Mouse (Mus musculus): Measurements from ENCODE around the gene Cblc.

Gene Cblc

DNA sequence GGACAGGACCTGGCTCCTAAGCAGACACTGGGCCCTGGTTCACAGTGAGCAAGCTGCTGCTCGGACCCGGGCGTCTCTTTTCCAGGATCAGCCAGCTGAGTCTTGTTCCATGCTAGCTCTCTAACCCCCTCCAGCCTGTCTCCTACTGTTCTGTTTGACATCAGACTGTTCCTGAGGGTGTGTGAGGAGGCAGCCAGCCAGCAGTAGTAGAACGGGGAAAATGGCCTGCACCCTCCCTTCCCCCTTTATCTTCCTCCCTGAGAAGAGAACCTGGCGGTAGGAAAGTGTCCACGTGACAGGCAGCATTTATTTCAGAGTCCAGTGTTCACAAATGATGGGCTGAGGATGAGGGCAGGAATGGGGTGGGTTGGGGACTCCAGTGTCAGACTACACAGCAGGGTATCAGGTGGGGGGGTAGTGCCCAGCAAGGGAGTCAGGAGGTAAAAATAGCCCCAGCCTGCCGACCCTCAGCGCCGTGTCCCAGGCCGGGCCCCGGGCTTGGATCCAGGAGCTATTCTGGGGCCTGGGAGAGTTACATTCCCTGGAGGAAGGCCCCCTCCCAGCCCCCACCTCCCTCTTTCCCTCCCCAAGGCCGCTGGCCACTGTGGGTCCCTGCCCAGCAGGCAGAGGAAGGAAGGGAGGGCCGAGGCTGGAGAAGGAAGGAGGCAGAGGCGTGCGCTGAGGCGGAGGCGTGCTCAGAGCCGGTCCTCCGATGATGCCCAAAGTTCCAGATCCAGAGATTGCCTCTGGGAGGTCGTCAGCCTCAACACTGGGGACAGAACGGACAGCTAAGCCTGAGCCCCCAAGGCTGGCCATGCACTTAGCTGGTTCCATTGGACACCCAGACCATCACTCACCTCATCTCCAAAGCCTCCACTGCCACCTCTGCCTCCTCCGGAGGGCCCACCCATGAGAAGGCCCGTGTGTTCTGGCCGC is 40.5 kb downstream of the Cblc start:
- H3K36me3 ChIP-seq (ENCODE audit: insufficient read depth, low read length), result peaks cover 41% of the 10 kb centered on the region
- H3K9me3 ChIP-seq (ENCODE audit: low read length), result peaks cover 3% of the 10 kb centered on the region; the same call in 1 of the 2 replicates
- peak overlapping the region; percentile 29; the same call in 1 of the 2 replicates for H3K4me3 ChIP-seq (replicated peaks; ENCODE audit: low read length)
- H3K4me1 ChIP-seq (replicated peaks; ENCODE audit: low read depth, low read length), result peaks cover 81% of the 10 kb centered on the region
- no peaks in the 10 kb centered on the region for H3K27me3 ChIP-seq (ENCODE audit: insufficient read depth, low read length)
- TF ChIP-seq POU5F1 (IDR thresholded peaks at IDR 0.05; ENCODE audit: borderline replicate concordance, low read length) (no peak), CTCF (conservative IDR thresholded peaks at IDR 0.05; ENCODE audit: low read length) (no peak), NANOG (IDR thresholded peaks at IDR 0.05; ENCODE audit: borderline replicate concordance, low read length) (no peak)

GRCm38 (mm10) chr7:19755008-19755407 is 41.6 kb downstream of the Cblc start:
- Histone ChIP-seq H3K4me1 (replicated peaks; ENCODE audit: low read depth, low read length) (peaks cover 86% of the 10 kb centered on the region), H3K4me3 (replicated peaks; ENCODE audit: low read length) (no peak overlapping the region), H3K27me3 (ENCODE audit: insufficient read depth, low read length) (no peaks in the 10 kb centered on the region), H3K36me3 (ENCODE audit: insufficient read depth, low read length) (peaks cover 38% of the 10 kb centered on the region), H3K9me3 (ENCODE audit: low read length) (peaks cover 3% of the 10 kb centered on the region; the same call in 1 of the 2 replicates)
- TF ChIP-seq NANOG (IDR thresholded peaks at IDR 0.05; ENCODE audit: borderline replicate concordance, low read length) (no peak), CTCF (conservative IDR thresholded peaks at IDR 0.05; ENCODE audit: low read length) (peak; percentile 36)

GRCm38 (mm10) chr7:19754065-19754464 is 42.5 kb downstream of the Cblc start:
- Histone ChIP-seq H3K27me3 (ENCODE audit: insufficient read depth, low read length) (no peaks in the 10 kb centered on the region), H3K4me1 (replicated peaks; ENCODE audit: low read depth, low read length) (peaks cover 80% of the 10 kb centered on the region), H3K4me3 (replicated peaks; ENCODE audit: low read length) (no peak overlapping the region), H3K36me3 (ENCODE audit: insufficient read depth, low read length) (peaks cover 32% of the 10 kb centered on the region), H3K9me3 (ENCODE audit: low read length) (peaks cover 3% of the 10 kb centered on the region; the same call in 1 of the 2 replicates)
- TF ChIP-seq POU5F1 (IDR thresholded peaks at IDR 0.05; ENCODE audit: borderline replicate concordance, low read length), result no peak
- no peak for TF ChIP-seq CTCF (conservative IDR thresholded peaks at IDR 0.05; ENCODE audit: low read length)
- no peak for TF ChIP-seq NANOG (IDR thresholded peaks at IDR 0.05; ENCODE audit: borderline replicate concordance, low read length)

- Histone ChIP-seq H3K36me3 (ENCODE audit: insufficient read depth, low read length) (peaks cover 28% of the 10 kb centered on the region), H3K4me1 (replicated peaks; ENCODE audit: low read depth, low read length) (peaks cover 75% of the 10 kb centered on the region), H3K27me3 (ENCODE audit: insufficient read depth, low read length) (no peaks in the 10 kb centered on the region), H3K4me3 (replicated peaks; ENCODE audit: low read length) (peak overlapping the region; percentile 32; the same call in 1 of the 2 replicates), H3K9me3 (ENCODE audit: low read length) (peaks cover 3% of the 10 kb centered on the region; the same call in 1 of the 2 replicates)
- TF ChIP-seq CTCF (conservative IDR thresholded peaks at IDR 0.05; ENCODE audit: low read length) (no peak), POU5F1 (IDR thresholded peaks at IDR 0.05; ENCODE audit: borderline replicate concordance, low read length) (no peak), NANOG (IDR thresholded peaks at IDR 0.05; ENCODE audit: borderline replicate concordance, low read length) (no peak)
Observed at GRCm38 (mm10) chr7:19753587-19753986, 43.0 kb downstream of the Cblc start.

GRCm38 (mm10) chr7:19752652-19753051 is 44.0 kb downstream of the Cblc start:
- H3K4me1 ChIP-seq (replicated peaks; ENCODE audit: low read depth, low read length), result peaks cover 68% of the 10 kb centered on the region
- peaks cover 3% of the 10 kb centered on the region; the same call in 1 of the 2 replicates for H3K9me3 ChIP-seq (ENCODE audit: low read length)
- no peak for TF ChIP-seq NANOG (IDR thresholded peaks at IDR 0.05; ENCODE audit: borderline replicate concordance, low read length)
- TF ChIP-seq CTCF (conservative IDR thresholded peaks at IDR 0.05; ENCODE audit: low read length), result peak; percentile 48
- no peaks in the 10 kb centered on the region for H3K27me3 ChIP-seq (ENCODE audit: insufficient read depth, low read length)
- peaks cover 19% of the 10 kb centered on the region for H3K36me3 ChIP-seq (ENCODE audit: insufficient read depth, low read length)
- H3K4me3 ChIP-seq (replicated peaks; ENCODE audit: low read length), result no peak overlapping the region

DNA sequence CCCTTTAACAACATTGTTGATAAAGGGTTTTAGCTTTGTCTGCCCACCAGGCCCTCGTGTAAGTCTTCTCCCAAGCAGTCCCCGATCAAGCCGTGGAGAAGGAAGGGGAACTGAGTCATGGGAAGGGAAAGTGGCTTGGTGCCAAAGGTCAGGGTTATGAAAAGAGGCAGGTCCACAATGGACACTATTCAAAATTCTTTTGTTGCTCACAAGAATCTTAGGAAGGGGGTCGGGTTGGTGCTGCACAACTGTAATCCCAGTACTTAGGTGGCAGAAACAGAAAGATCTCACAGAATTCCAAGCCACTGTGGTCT is 45.6 kb downstream of the Cblc start:
- TF ChIP-seq CTCF (conservative IDR thresholded peaks at IDR 0.05; ENCODE audit: low read length) (no peak), NANOG (IDR thresholded peaks at IDR 0.05; ENCODE audit: borderline replicate concordance, low read length) (no peak), POU5F1 (IDR thresholded peaks at IDR 0.05; ENCODE audit: borderline replicate concordance, low read length) (no peak)
- H3K4me1 ChIP-seq (replicated peaks; ENCODE audit: low read depth, low read length), result peaks cover 72% of the 10 kb centered on the region
- H3K36me3 ChIP-seq (ENCODE audit: insufficient read depth, low read length), result peaks cover 12% of the 10 kb centered on the region
- peak overlapping the region; percentile 68; the same call in 1 of the 2 replicates for H3K4me3 ChIP-seq (replicated peaks; ENCODE audit: low read length)
- no peaks in the 10 kb centered on the region for H3K27me3 ChIP-seq (ENCODE audit: insufficient read depth, low read length)
- peaks cover 3% of the 10 kb centered on the region; the same call in 1 of the 2 replicates for H3K9me3 ChIP-seq (ENCODE audit: low read length)

DNA sequence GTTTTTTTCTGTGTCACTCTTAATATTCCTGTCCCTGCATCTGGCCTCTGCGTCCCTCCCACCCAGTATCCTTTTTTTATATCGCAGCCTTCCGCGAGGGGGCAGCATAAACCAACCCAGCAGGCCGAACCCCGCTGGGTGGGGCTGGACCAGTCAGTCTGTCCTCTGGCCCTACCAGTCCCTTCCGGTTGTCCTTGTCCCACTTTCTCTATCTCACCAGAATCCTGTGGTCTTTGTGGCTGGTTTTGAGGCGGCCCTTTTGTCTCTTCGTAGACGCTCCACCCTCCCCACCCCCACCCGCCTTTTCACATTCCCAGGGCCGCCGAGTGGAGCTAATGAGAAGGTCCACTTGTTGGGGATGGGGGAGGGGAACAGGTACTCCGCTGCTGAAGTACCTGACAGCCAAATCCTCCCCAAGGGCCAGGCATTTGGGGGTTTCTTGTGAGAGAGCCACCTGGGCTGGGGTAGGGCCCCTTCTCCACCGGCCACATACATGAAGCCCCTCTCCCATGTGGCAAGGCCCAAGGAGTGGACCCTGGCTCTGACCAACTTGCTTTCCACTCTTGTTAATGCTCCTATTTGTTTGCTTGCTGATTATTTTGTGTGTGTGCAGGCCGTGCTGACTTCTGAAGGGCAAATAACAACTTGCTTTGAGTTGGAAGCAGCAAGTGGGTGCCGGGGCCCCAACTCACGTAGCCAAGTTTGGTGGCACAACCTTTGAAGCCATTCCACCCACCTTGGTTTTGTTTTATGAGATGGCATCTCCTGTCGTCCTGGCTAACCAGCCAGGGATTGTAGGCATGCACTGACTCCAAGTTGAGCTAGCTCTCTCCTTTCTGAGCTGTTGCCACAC is 46.2 kb downstream of the Cblc start, which contains the start of gene Nectin2:
Gene Nectin2, minus strand, starts transcription at position 267 of the 853 bp plus-strand sequence.
- H3K27me3 ChIP-seq (ENCODE audit: insufficient read depth, low read length), result no peaks in the 10 kb centered on the region
- TF ChIP-seq POU5F1 (IDR thresholded peaks at IDR 0.05; ENCODE audit: borderline replicate concordance, low read length) (no peak), CTCF (conservative IDR thresholded peaks at IDR 0.05; ENCODE audit: low read length) (peak; percentile 57), NANOG (IDR thresholded peaks at IDR 0.05; ENCODE audit: borderline replicate concordance, low read length) (no peak)
- H3K36me3 ChIP-seq (ENCODE audit: insufficient read depth, low read length), result peaks cover 11% of the 10 kb centered on the region
- peak within 1 kb of the TSS; percentile 100 for H3K4me3 ChIP-seq (replicated peaks; ENCODE audit: low read length)
- peaks cover 72% of the 10 kb centered on the region for H3K4me1 ChIP-seq (replicated peaks; ENCODE audit: low read depth, low read length)
- H3K9me3 ChIP-seq (ENCODE audit: low read length), result peaks cover 3% of the 10 kb centered on the region; the same call in 1 of the 2 replicates

Data from E14TG2a.4 (cell line).